ENCODE assay signal across 9 mouse cellular contexts in the genomic region with DNA sequence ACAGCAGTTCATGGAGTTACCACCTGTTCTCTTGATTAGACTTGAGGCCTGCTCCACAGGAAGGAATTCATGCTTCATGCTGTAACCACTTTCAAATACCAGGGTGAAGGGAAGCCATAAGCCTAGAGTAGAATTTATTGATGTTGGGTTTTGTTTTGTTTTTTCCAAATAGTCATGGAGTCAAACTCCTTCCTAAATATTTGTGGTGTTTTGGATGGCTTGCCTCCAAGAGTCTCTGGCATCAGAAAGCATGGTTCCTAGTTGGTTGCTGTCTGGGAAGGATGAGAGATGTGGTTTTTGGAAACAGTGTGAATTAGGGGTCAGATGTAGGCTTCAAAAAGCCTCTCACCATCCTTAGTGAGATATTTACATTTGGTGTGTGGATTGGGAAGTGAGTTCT.
"Had no signal": no experiment of that assay in that cellular context is flagged by ENCODE, and none has a peak within 500 bp of the region (broad histone marks: within the 10 kb centered on the region; RNA-seq: fewer than 3 reads in every experiment).

No protein-coding gene starts in this region.

- DNase-seq: kidney, postnatal 10 days; kidney, postnatal 36 days; layer of hippocampus, postnatal 36 days; liver, embryonic 13.5 days; lung, adult 2 months; lung, postnatal 14 days; lung, postnatal 4 days; thymus, adult 18-20 months; thymus, postnatal 36 days had no signal
